Mouse (Mus musculus) thymus, adult 2 months (tissue): ENCODE results near the gene Mon2.

Source experiments
- CTCF ChIP-seq: fragments of 200-500 bp; IDR thresholded peaks from 2 replicates; pipeline ENCODE4 v1.5.1; 2012; ENCODE audit warnings: mild to moderate bottlenecking, control low read depth, low read length, moderate library complexity, borderline replicate concordance; ENCODE audit not compliant: control insufficient read depth, poor library complexity, insufficient read depth; ENCODE audit errors: extremely low read depth
- POLR2A ChIP-seq: fragments of 200-500 bp; IDR thresholded peaks from 2 replicates; pipeline ENCODE4 v1.6.1; 2012; ENCODE audit warnings: mild to moderate bottlenecking, low read length, control low read depth, moderate library complexity; ENCODE audit not compliant: control insufficient read depth, poor library complexity, insufficient read depth; ENCODE audit errors: extremely low read depth

DNA sequence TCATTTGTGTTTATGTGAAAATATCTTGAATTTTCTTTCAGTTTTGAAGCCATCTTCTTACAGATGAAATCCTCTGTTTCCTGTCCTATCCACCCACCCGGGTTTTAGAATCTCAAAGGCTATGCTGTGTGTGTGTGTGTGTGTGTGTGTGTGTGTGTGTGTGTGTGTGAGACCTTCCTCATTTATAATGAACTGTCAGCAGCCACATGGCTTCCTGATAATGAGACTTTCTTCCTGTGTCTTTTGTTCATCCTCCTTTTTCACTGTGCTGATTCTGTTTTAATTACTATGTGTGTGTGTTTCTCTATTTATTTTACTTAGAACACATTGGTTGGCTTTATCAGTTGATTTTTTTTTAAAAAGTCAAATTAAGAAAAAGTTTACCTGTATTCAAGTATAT lies 25.0 kb upstream of the Mon2 start:
- TF ChIP-seq POLR2A (no peak), CTCF (no peak)
